12 mouse cellular contexts compared by ENCODE assay signal in the genomic region with DNA sequence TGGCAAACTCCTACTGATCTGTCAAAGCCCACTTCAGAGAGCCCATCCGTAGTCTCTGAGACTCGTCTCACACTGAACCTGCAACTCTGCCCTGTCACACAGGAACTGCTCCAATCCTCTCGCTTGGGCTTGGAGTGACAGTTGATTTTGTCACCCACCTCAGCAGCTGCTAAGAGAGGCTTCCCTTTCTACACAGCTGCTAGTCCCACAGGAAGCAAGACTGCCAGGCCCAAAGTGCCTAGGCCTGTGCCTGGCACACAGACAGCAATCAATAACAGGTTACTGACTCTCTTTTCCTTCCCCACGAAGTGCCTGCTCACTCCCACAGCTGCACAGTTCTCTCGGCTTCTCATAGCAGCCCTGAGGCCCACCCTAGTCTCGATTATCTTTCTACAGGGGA. TPM values are rescaled to one million over a fixed set of nuclear protein-coding genes. Genes with fewer than 3 reads are reported as not detected.
DNase-seq lines count a peak whose midpoint lies in the region; ATAC-seq and TF ChIP-seq lines count a peak whose summit lies in the region.
"Had no signal": no experiment of that assay in that cellular context is flagged by ENCODE, and none has a peak within 500 bp of the region (broad histone marks: within the 10 kb centered on the region; RNA-seq: fewer than 3 reads in every experiment).

No protein-coding gene starts in this region.

- no peaks in the 10 kb centered on the region for H3K9me3 ChIP-seq in forebrain, embryonic 12.5 days
- no peaks in the 10 kb centered on the region for H3K9me3 ChIP-seq in forebrain, embryonic 16.5 days (ENCODE audit: control insufficient read depth, low read length)
- H3K9me3 ChIP-seq in embryonic facial prominence, embryonic 10.5 days = no peaks in the 10 kb centered on the region
- no peaks in the 10 kb centered on the region for H3K9me3 ChIP-seq in intestine, embryonic 16.5 days (ENCODE audit: control insufficient read depth, low read length)
- H3K9me3 ChIP-seq in midbrain, postnatal 0 days (ENCODE audit: low read length) = no peaks in the 10 kb centered on the region

- 77% methylated on average over 6 of the region's 6 CpGs for WGBS in forebrain, embryonic 12.5 days
- 72% methylated on average over 6 of the region's 6 CpGs for WGBS in forebrain, embryonic 16.5 days
- WGBS in embryonic facial prominence, embryonic 10.5 days = 74% methylated on average over 6 of the region's 6 CpGs
- 56% methylated on average over 6 of the region's 6 CpGs for WGBS in intestine, embryonic 16.5 days
- WGBS in midbrain, postnatal 0 days = 79% methylated on average over 6 of the region's 6 CpGs

- no peak overlapping the region for H3K27ac ChIP-seq in forebrain, embryonic 12.5 days
- no peak overlapping the region for H3K27ac ChIP-seq in forebrain, embryonic 16.5 days (ENCODE audit: low read length)
- H3K27ac ChIP-seq in embryonic facial prominence, embryonic 10.5 days (replicated peaks) = peak overlapping the region; percentile 97; the same call in 1 of the 2 replicates
- H3K27ac ChIP-seq in intestine, embryonic 16.5 days (ENCODE audit: low read length) = 0 out of 2 replicates have a peak overlapping the region, but pooled peaks have one; percentile 89
- no peak overlapping the region for H3K27ac ChIP-seq in midbrain, postnatal 0 days (ENCODE audit: low read depth, low read length)

- no peaks in the 10 kb centered on the region for H3K27me3 ChIP-seq in forebrain, embryonic 12.5 days
- no peaks in the 10 kb centered on the region for H3K27me3 ChIP-seq in forebrain, embryonic 16.5 days (replicated peaks; ENCODE audit: control insufficient read depth, insufficient read depth, low read length)
- H3K27me3 ChIP-seq in embryonic facial prominence, embryonic 10.5 days (replicated peaks; ENCODE audit: low read depth, poor library complexity, severe bottlenecking) = no peaks in the 10 kb centered on the region
- H3K27me3 ChIP-seq in intestine, embryonic 16.5 days (replicated peaks; ENCODE audit: control insufficient read depth, insufficient read depth, low read length) = no peaks in the 10 kb centered on the region
- H3K27me3 ChIP-seq in midbrain, postnatal 0 days (ENCODE audit: insufficient read depth, low read length) = no peaks in the 10 kb centered on the region

- peak overlapping the region; percentile 94; the same call in 1 of the 2 replicates for H3K9ac ChIP-seq in forebrain, embryonic 12.5 days
- H3K9ac ChIP-seq in forebrain, embryonic 16.5 days (replicated peaks; ENCODE audit: low read depth, low read length) = no peak overlapping the region
- H3K9ac ChIP-seq in intestine, embryonic 16.5 days (ENCODE audit: low read depth, low read length) = peak overlapping the region; percentile 92; the same call in 1 of the 2 replicates
- no peak overlapping the region for H3K9ac ChIP-seq in midbrain, postnatal 0 days (replicated peaks; ENCODE audit: low read length, poor library complexity, severe bottlenecking)

- peaks cover 35% of the 10 kb centered on the region for H3K4me1 ChIP-seq in forebrain, embryonic 12.5 days
- peaks cover 19% of the 10 kb centered on the region for H3K4me1 ChIP-seq in forebrain, embryonic 16.5 days (replicated peaks; ENCODE audit: control insufficient read depth, insufficient read depth, low read length)
- peaks cover 55% of the 10 kb centered on the region for H3K4me1 ChIP-seq in embryonic facial prominence, embryonic 10.5 days
- H3K4me1 ChIP-seq in intestine, embryonic 16.5 days (ENCODE audit: control insufficient read depth, insufficient read depth, low read length) = peaks cover 38% of the 10 kb centered on the region
- H3K4me1 ChIP-seq in midbrain, postnatal 0 days (ENCODE audit: insufficient read depth, low read length) = peaks cover 6% of the 10 kb centered on the region; the same call in 1 of the 2 replicates

- intact Hi-C loops in left cerebral cortex, postnatal 25 days (cut with DNase I) = no loop called here

- no peak for DNase-seq in embryonic facial prominence, embryonic 10.5 days (ENCODE audit: low spot score)
- no peak for DNase-seq in midbrain, postnatal 0 days (ENCODE audit: low spot score)
- no peak for DNase-seq in left cerebral cortex, postnatal 25 days (ENCODE audit: low spot score in 2 of 2)
- DNase-seq in ovary, adult 18-20 months (ENCODE audit: low spot score) = no peak
- DNase-seq in ovary, postnatal 10 days (ENCODE audit: low spot score) = no peak
- DNase-seq: adrenal gland, adult 8-10 months; heart, adult 18-20 months had no signal

- no peak for ATAC-seq in forebrain, embryonic 12.5 days (ENCODE audit: low FRiP score)
- ATAC-seq in forebrain, embryonic 16.5 days = no peak
- ATAC-seq in intestine, embryonic 16.5 days = no peak
- no peak for ATAC-seq in midbrain, postnatal 0 days (ENCODE audit: low FRiP score)
- ATAC-seq: inflammation-experienced regulatory T-cells, adult 6 months had no signal

- peaks cover 31% of the 10 kb centered on the region for H3K36me3 ChIP-seq in forebrain, embryonic 12.5 days (replicated peaks)
- no peaks in the 10 kb centered on the region for H3K36me3 ChIP-seq in forebrain, embryonic 16.5 days (ENCODE audit: control insufficient read depth, insufficient read depth)
- peaks cover 58% of the 10 kb centered on the region for H3K36me3 ChIP-seq in embryonic facial prominence, embryonic 10.5 days (replicated peaks)
- H3K36me3 ChIP-seq in intestine, embryonic 16.5 days (ENCODE audit: control insufficient read depth, insufficient read depth, low read length) = no peaks in the 10 kb centered on the region
- H3K36me3 ChIP-seq in midbrain, postnatal 0 days (ENCODE audit: insufficient read depth, low read length) = peaks cover under 1% of the 10 kb centered on the region; the same call in 1 of the 2 replicates

- H3K4me2 ChIP-seq in forebrain, embryonic 12.5 days = 0 out of 2 replicates have a peak overlapping the region, but pooled peaks have one; percentile 87
- H3K4me2 ChIP-seq in forebrain, embryonic 16.5 days (ENCODE audit: low read length) = no peak overlapping the region
- peak overlapping the region; percentile 74 for H3K4me2 ChIP-seq in intestine, embryonic 16.5 days (ENCODE audit: low read depth, low read length)
- H3K4me2 ChIP-seq in midbrain, postnatal 0 days (ENCODE audit: low read depth, low read length, poor library complexity, severe bottlenecking) = 0 out of 2 replicates have a peak overlapping the region, but pooled peaks have one; percentile 96

- no peak for TF ChIP-seq CTCF in midbrain, postnatal 0 days (IDR thresholded peaks at IDR 0.05)

- peak overlapping the region; percentile 83; the same call in 1 of the 2 replicates for H3K4me3 ChIP-seq in forebrain, embryonic 12.5 days (replicated peaks)
- H3K4me3 ChIP-seq in forebrain, embryonic 16.5 days (replicated peaks; ENCODE audit: low read length) = no peak overlapping the region
- peak overlapping the region; percentile 96 for H3K4me3 ChIP-seq in embryonic facial prominence, embryonic 10.5 days
- 0 out of 2 replicates have a peak overlapping the region, but pooled peaks have one; percentile 79 for H3K4me3 ChIP-seq in intestine, embryonic 16.5 days (ENCODE audit: low read length)
- no peak overlapping the region for H3K4me3 ChIP-seq in midbrain, postnatal 0 days (ENCODE audit: low read depth, low read length)
- H3K4me3 ChIP-seq: myocyte had no signal

RNA-seq across cellular contexts. Expression of gene Ptprf, which starts 2.7 kb away (rescaled TPM):
- 118 and 122 TPM in 2 replicates for polyA plus RNA-seq in forebrain, embryonic 12.5 days (2016; fragmentation: Nextera tagmentation; extraction: Ambion mirVana)
- polyA plus RNA-seq in forebrain, embryonic 16.5 days (2015; fragmentation: Nextera tagmentation; extraction: Ambion mirVana) = 77.0 and 81.6 TPM in 2 replicates
- polyA plus RNA-seq in embryonic facial prominence, embryonic 10.5 days (2016; fragmentation: Nextera tagmentation; extraction: Ambion mirVana) = 88.2 and 95.5 TPM in 2 replicates
- polyA plus RNA-seq in intestine, embryonic 16.5 days (2015; fragmentation: Nextera tagmentation; extraction: Ambion mirVana) = 45.8 and 54.8 TPM in 2 replicates
- 160 and 186 TPM in 2 replicates for total RNA-seq in midbrain, postnatal 0 days (2014; rRNA removed)
- 46.4 and 48.1 TPM in 2 replicates for polyA plus RNA-seq in midbrain, postnatal 0 days (2015; fragmentation: Nextera tagmentation; extraction: Ambion mirVana)
- total RNA-seq in left cerebral cortex, postnatal 25 days (2021) = 100 to 1,000 TPM; 134 to 135 TPM

Comparison
In these comparisons a context has a peak if more than half of its experiments do, and no peak if none do; other contexts are left out.
1. H3K4me3 ChIP-seq: peak in forebrain, embryonic 12.5 days (single experiment), embryonic facial prominence, embryonic 10.5 days (single experiment) and intestine, embryonic 16.5 days (single experiment); none in forebrain, embryonic 16.5 days (single experiment) and midbrain, postnatal 0 days (single experiment).
2. H3K9ac ChIP-seq: peak in forebrain, embryonic 12.5 days (single experiment) and intestine, embryonic 16.5 days (single experiment); none in forebrain, embryonic 16.5 days (single experiment) and midbrain, postnatal 0 days (single experiment).
3. H3K27ac ChIP-seq: peak in embryonic facial prominence, embryonic 10.5 days (single experiment) and intestine, embryonic 16.5 days (single experiment); none in forebrain, embryonic 12.5 days (single experiment), forebrain, embryonic 16.5 days (single experiment) and midbrain, postnatal 0 days (single experiment).